Mouse (Mus musculus) left cerebral cortex, postnatal 4 days (tissue): ENCODE measurements around the gene Hira. TPM values are rescaled to one million over a fixed set of nuclear protein-coding genes. Genes with fewer than 3 reads are reported as not detected.

Source experiments
- DNase-seq: peaks from one replicate; pipeline ENCODE4 v3.0.0-alpha.2; 2022
- intact Hi-C: fragments of 180-260 bp; cut with DNase I; formaldehyde crosslinking; loops from one replicate; pipeline ENCODE4 v1.15.1; 2025
- total RNA-seq, 2 experiments: library from RNA; stranded (reverse); gene quantifications; 2 replicates each; pipeline ENCODE4 v1.2.3; 2021

Hira gene
- total RNA-seq, 2 experiments from 2014 or later: 133 to 134 TPM

GRCm38 (mm10) chr16:19010710-19011109 is 133.9 kb downstream of the Hira start:
- DNase-seq: no peak
- intact Hi-C loops: no loop called here

DNA sequence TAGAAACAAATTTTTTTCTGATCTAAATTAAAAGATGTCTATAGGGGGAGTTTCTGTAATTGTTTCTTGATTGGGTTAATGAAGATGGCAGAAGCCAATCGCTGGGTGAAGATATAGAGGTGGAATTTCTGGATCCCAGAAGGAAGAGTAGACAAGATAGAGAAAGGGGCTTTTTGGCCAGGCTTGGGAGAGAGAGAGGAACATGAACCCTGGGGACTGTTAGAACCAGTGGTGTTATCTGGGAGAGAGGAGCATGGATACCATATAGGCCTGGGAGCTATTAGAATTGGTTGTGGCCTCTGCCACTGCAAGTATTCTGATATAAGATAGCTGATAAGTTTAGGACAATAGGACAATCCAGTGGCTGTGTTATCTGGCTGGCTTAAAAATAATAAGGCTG is 136.7 kb downstream of the Hira start:
- intact Hi-C loops: no loop called here
- no peak for DNase-seq

GRCm38 (mm10) chr16:19014650-19015049 is 137.8 kb downstream of the Hira start:
- intact Hi-C loops: no loop called here
- DNase-seq: no peak

Other genes starting within 250 kb of the Hira start
- 100 to 1,000 TPM; 555 to 571 TPM for gene Sept5, start 247.1 kb upstream of the Hira start, total RNA-seq
- gene Cldn5, start 100.2 kb upstream of the Hira start, total RNA-seq: 10 to 100 TPM; 84.4 to 97.1 TPM
- gene Ufd1, start 65.3 kb upstream of the Hira start, total RNA-seq: 100 to 1,000 TPM in 1 of 2 experiments, 10 to 100 TPM in 1; 95.2 to 107 TPM
- gene Cdc45, start 65.0 kb upstream of the Hira start, total RNA-seq: 1 to 10 TPM; 4.9 TPM
- gene 2510002D24Rik, start 40.5 kb upstream of the Hira start, total RNA-seq: 10 to 100 TPM; 20.2 to 21.9 TPM
- 10 to 100 TPM in 1 of 2 experiments, 1 to 10 TPM in 1; 8.9 to 14.3 TPM for gene Gm28539, start 40.5 kb upstream of the Hira start, total RNA-seq
- gene Mrpl40, start 175 bp upstream of the Hira start, total RNA-seq: 10 to 100 TPM; 42.9 to 45.7 TPM